Mouse (Mus musculus): Measurements from ENCODE around the gene Gm19345. TPM values are rescaled to one million over a fixed set of nuclear protein-coding genes. Genes with fewer than 3 reads are reported as not detected.

Gm19345 gene
- polyA plus RNA-seq, 1 experiment from 2014 or later: not detected

GRCm38 (mm10) chr7:19855663-19856062 is 3.9 kb downstream of the Gm19345 start:
- H3K4me1 ChIP-seq (replicated peaks): peaks cover 6% of the 10 kb centered on the region; the same call in 1 of the 2 replicates
- no peak overlapping the region for H3K27ac ChIP-seq
- no peaks in the 10 kb centered on the region for H3K36me3 ChIP-seq
- H3K27me3 ChIP-seq: peaks cover 26% of the 10 kb centered on the region
- H3K4me2 ChIP-seq: no peak overlapping the region
- no peak for ATAC-seq (replicated peaks; ENCODE audit: insufficient number of reproducible peaks, insufficient read depth, low FRiP score, low read depth)
- 72% methylated on average over 5 of the region's 5 CpGs for WGBS
- H3K4me3 ChIP-seq: no peak overlapping the region
- H3K9ac ChIP-seq: no peak overlapping the region
- H3K9me3 ChIP-seq (replicated peaks): no peaks in the 10 kb centered on the region

- Histone ChIP-seq H3K36me3 (no peaks in the 10 kb centered on the region), H3K27me3 (peaks cover 20% of the 10 kb centered on the region), H3K9me3 (replicated peaks) (no peaks in the 10 kb centered on the region), H3K27ac (no peak overlapping the region), H3K4me3 (no peak overlapping the region), H3K4me1 (replicated peaks) (peaks cover 6% of the 10 kb centered on the region; the same call in 1 of the 2 replicates), H3K9ac (no peak overlapping the region), H3K4me2 (no peak overlapping the region)
- 78% methylated on average over 6 of the region's 6 CpGs for WGBS
- no peak for ATAC-seq (replicated peaks; ENCODE audit: insufficient number of reproducible peaks, insufficient read depth, low FRiP score, low read depth)
These were observed 4.5 kb downstream of the Gm19345 start for GRCm38 (mm10) chr7:19856283-19856682.

- Histone ChIP-seq H3K36me3 (no peaks in the 10 kb centered on the region), H3K27me3 (no peaks in the 10 kb centered on the region; the same call in 1 of the 2 replicates), H3K9me3 (replicated peaks) (no peaks in the 10 kb centered on the region), H3K4me3 (no peak overlapping the region), H3K4me1 (replicated peaks) (no peaks in the 10 kb centered on the region), H3K27ac (no peak overlapping the region), H3K4me2 (no peak overlapping the region), H3K9ac (no peak overlapping the region)
- 58% methylated on average over 10 of the region's 10 CpGs for WGBS
- no peak for ATAC-seq (replicated peaks; ENCODE audit: insufficient number of reproducible peaks, insufficient read depth, low FRiP score, low read depth)
These were observed 7.9 kb downstream of the Gm19345 start for GRCm38 (mm10) chr7:19859740-19860139.

GRCm38 (mm10) chr7:19861199-19861598 is 9.4 kb downstream of the Gm19345 start, which contains the start of gene Ceacam16:
Gene Ceacam16 (minus strand): TSS chr7:19861299.
- no peak within 1 kb of the TSS for H3K4me2 ChIP-seq
- no peak for ATAC-seq (replicated peaks; ENCODE audit: insufficient number of reproducible peaks, insufficient read depth, low FRiP score, low read depth)
- H3K9ac ChIP-seq: no peak within 1 kb of the TSS
- H3K27ac ChIP-seq: no peak within 1 kb of the TSS
- H3K4me1 ChIP-seq (replicated peaks): no peaks in the 10 kb centered on the region
- H3K36me3 ChIP-seq: no peaks in the 10 kb centered on the region
- WGBS: 78% methylated on average over 9 of the region's 9 CpGs
- H3K4me3 ChIP-seq: no peak within 1 kb of the TSS
- no peaks in the 10 kb centered on the region for H3K9me3 ChIP-seq (replicated peaks)
- H3K27me3 ChIP-seq: no peaks in the 10 kb centered on the region; the same call in 1 of the 2 replicates

GRCm38 (mm10) chr7:19864241-19864640 is 12.4 kb downstream of the Gm19345 start:
- no peak overlapping the region for H3K27ac ChIP-seq
- H3K9ac ChIP-seq: no peak overlapping the region
- H3K9me3 ChIP-seq (replicated peaks): no peaks in the 10 kb centered on the region
- H3K4me1 ChIP-seq (replicated peaks): no peaks in the 10 kb centered on the region; the same call in 1 of the 2 replicates
- WGBS: 36% methylated on average over 2 of the region's 2 CpGs
- ATAC-seq (replicated peaks; ENCODE audit: insufficient number of reproducible peaks, insufficient read depth, low FRiP score, low read depth): no peak
- H3K4me3 ChIP-seq: no peak overlapping the region
- H3K4me2 ChIP-seq: no peak overlapping the region
- H3K27me3 ChIP-seq: no peaks in the 10 kb centered on the region
- no peaks in the 10 kb centered on the region for H3K36me3 ChIP-seq

GRCm38 (mm10) chr7:19865246-19866036 is 13.6 kb downstream of the Gm19345 start:
- Histone ChIP-seq H3K9me3 (replicated peaks) (no peaks in the 10 kb centered on the region), H3K27me3 (no peaks in the 10 kb centered on the region), H3K9ac (no peak overlapping the region), H3K4me3 (no peak overlapping the region), H3K4me2 (no peak overlapping the region), H3K4me1 (replicated peaks) (no peaks in the 10 kb centered on the region; the same call in 1 of the 2 replicates), H3K27ac (no peak overlapping the region), H3K36me3 (no peaks in the 10 kb centered on the region)
- ATAC-seq (replicated peaks; ENCODE audit: insufficient number of reproducible peaks, insufficient read depth, low FRiP score, low read depth): no peak
- WGBS: 64% methylated on average over 8 of the region's 8 CpGs

DNA sequence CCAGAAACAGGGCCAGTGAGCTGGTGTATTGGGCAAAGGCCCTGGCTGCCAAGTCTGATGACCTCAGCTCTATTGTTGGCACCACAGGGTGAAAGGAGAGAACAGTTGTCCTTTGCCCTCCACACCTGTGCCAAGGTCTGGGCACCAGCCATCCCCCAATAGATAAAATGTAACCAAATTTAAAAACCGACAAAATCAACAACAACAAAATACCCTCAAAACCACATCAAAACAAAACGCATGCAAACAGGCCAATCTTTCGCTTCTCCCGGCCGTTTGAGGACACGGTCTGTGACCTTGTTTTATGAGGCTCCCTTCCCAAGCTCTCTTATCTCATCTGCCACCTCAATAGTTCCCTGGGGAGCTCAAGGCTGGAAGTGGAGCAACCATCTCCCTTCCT is 14.7 kb downstream of the Gm19345 start:
- Histone ChIP-seq H3K4me2 (no peak overlapping the region), H3K9ac (no peak overlapping the region), H3K4me3 (no peak overlapping the region), H3K27ac (no peak overlapping the region), H3K36me3 (no peaks in the 10 kb centered on the region), H3K9me3 (replicated peaks) (no peaks in the 10 kb centered on the region), H3K27me3 (no peaks in the 10 kb centered on the region), H3K4me1 (replicated peaks) (peaks cover 6% of the 10 kb centered on the region)
- WGBS: 62% methylated on average over 6 of the region's 6 CpGs
- no peak for ATAC-seq (replicated peaks; ENCODE audit: insufficient number of reproducible peaks, insufficient read depth, low FRiP score, low read depth)

DNA sequence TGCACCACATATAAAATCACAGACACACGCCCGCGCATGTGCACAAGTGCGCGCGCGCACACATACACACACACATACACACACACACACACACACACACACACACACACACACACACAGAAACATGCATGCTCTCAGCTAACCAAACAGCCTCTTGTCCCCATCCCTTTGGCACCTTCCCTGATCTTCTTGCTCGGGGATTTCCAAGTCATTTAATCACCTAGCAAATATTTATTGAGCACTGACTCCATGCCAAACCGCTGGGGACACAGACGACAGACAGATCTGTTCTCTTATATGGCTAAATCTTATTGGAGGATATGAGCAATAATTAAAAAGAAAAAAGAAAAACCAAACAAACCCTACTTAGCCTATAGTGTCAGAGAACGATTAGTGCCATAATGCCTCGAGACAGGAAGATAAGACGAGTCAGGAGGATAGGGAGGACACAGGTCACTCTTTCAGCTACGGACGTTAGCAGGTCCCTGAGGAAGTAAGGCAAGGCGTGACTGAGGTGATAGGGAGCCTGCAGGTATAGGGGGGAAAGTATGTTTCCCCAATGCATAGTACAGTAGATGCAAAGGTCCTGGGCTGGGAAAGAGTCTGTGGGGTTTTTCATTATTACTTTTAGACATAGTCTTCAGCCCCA is 16.1 kb downstream of the Gm19345 start:
- 77% methylated on average over 16 of the region's 16 CpGs for WGBS
- H3K9ac ChIP-seq: no peak overlapping the region
- H3K4me2 ChIP-seq: no peak overlapping the region
- H3K27me3 ChIP-seq: no peaks in the 10 kb centered on the region
- H3K4me3 ChIP-seq: no peak overlapping the region
- H3K27ac ChIP-seq: no peak overlapping the region
- no peak for ATAC-seq (replicated peaks; ENCODE audit: insufficient number of reproducible peaks, insufficient read depth, low FRiP score, low read depth)
- peaks cover 10% of the 10 kb centered on the region for H3K4me1 ChIP-seq (replicated peaks)
- no peaks in the 10 kb centered on the region for H3K9me3 ChIP-seq (replicated peaks)
- no peaks in the 10 kb centered on the region for H3K36me3 ChIP-seq

- no peak overlapping the region for H3K9ac ChIP-seq
- no peaks in the 10 kb centered on the region for H3K36me3 ChIP-seq
- no peaks in the 10 kb centered on the region for H3K9me3 ChIP-seq (replicated peaks)
- H3K4me1 ChIP-seq (replicated peaks): peaks cover 13% of the 10 kb centered on the region
- no peak overlapping the region for H3K4me2 ChIP-seq
- 48% methylated on average over 10 of the region's 10 CpGs for WGBS
- no peak overlapping the region for H3K4me3 ChIP-seq
- 0 out of 2 replicates have a peak overlapping the region, but pooled peaks have one; percentile 38 for H3K27ac ChIP-seq
- ATAC-seq (replicated peaks; ENCODE audit: insufficient number of reproducible peaks, insufficient read depth, low FRiP score, low read depth): no peak; the same call in 1 of the 2 replicates
- no peaks in the 10 kb centered on the region for H3K27me3 ChIP-seq
These were observed 19.4 kb downstream of the Gm19345 start for GRCm38 (mm10) chr7:19871137-19871621.

DNA sequence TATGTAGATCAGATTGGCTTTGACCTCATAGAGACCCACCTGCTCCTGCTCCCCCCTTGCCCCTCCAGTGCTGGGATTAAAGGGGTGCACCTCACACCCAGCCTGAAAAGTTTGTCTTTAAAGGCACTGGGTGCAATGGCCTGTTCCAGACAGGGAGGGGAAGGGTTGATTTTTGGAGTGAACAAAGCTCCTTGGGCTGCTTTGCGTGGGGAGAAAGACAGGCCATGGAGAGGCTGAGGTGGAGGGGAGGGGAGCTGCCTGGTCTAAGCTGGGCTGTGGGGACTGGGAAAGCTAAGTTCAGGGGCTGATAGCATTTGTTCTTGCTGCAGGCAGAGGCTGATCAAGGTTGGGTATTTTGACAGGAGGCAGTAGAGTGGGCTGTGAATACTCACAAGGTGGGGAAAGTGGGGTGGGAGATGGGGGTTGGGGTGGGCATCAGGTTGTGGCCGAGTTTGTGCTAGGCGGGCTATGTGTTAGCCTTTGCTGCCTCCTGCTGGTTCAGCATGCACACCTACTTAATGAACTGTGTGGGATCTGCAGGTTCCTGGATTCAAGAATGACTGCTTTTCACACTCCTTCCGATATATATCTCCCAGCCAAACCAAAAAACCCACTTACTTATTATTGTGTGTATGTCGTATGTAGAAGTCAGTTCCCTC is 20.3 kb downstream of the Gm19345 start:
- Histone ChIP-seq H3K9ac (no peak overlapping the region), H3K9me3 (replicated peaks) (no peaks in the 10 kb centered on the region), H3K4me1 (replicated peaks) (peaks cover 17% of the 10 kb centered on the region), H3K4me3 (no peak overlapping the region), H3K4me2 (no peak overlapping the region), H3K36me3 (no peaks in the 10 kb centered on the region), H3K27me3 (no peaks in the 10 kb centered on the region), H3K27ac (no peak overlapping the region)
- 29% methylated on average over 5 of the region's 5 CpGs for WGBS
- no peak for ATAC-seq (replicated peaks; ENCODE audit: insufficient number of reproducible peaks, insufficient read depth, low FRiP score, low read depth)

DNA sequence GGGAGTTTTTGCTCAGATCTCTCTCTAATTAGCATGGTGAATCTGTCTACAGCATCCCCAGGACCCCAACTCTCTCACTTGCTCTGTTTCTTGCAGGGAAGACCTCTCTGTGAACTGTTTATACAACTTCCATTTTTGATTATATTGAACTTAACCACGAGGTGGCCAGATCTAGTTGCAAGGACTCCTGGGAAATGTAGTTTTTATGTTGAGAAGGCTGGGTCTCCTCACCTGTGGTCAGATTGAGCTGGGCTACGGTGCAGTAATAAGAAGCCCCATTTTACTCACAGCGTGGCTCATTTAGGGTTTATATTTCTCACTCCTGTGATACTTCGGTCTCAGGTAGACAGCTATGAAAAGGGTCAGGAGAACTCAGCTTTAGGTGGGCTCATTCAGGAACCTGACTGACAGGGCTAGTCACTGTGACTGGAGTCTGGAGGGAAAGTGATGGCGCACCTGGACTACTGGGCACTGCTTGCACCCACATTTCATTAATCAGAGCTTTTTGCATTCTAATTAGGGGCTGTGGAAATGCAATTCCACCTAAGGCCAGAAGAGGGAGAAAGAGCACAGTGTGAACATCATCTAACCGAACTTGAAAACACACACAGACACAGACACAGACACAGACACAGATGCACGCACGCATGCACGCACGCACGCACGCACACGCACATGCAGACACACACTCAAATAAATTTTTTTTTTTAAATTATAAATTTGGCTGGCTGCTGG is 24.3 kb downstream of the Gm19345 start:
- no peak for ATAC-seq (replicated peaks; ENCODE audit: insufficient number of reproducible peaks, insufficient read depth, low FRiP score, low read depth)
- H3K9me3 ChIP-seq (replicated peaks): no peaks in the 10 kb centered on the region
- no peak overlapping the region for H3K9ac ChIP-seq
- H3K4me2 ChIP-seq: no peak overlapping the region
- peaks cover 15% of the 10 kb centered on the region for H3K4me1 ChIP-seq (replicated peaks)
- no peak overlapping the region for H3K4me3 ChIP-seq
- no peaks in the 10 kb centered on the region for H3K27me3 ChIP-seq
- WGBS: 41% methylated on average over 13 of the region's 13 CpGs
- H3K36me3 ChIP-seq: no peaks in the 10 kb centered on the region
- H3K27ac ChIP-seq: no peak overlapping the region

Measured in heart, embryonic 15.5 days (tissue).